ENCODE assay signal across 15 mouse cellular contexts in genomic region chr7:29259781-29260730, GRCm38 (mm10). TPM values are rescaled to one million over a fixed set of nuclear protein-coding genes. Genes with fewer than 3 reads are reported as not detected.
DNase-seq lines count a peak whose midpoint lies in the region; ATAC-seq lines count a peak whose summit lies in the region.
"Had no signal": no experiment of that assay in that cellular context is flagged by ENCODE, and none has a peak within 500 bp of the region (broad histone marks: within the 10 kb centered on the region; RNA-seq: fewer than 3 reads in every experiment).

No protein-coding gene starts in this region.

- H3K27me3 ChIP-seq in heart, embryonic 13.5 days (replicated peaks) = no peaks in the 10 kb centered on the region
- H3K27me3 ChIP-seq in embryonic facial prominence, embryonic 11.5 days (ENCODE audit: control insufficient read depth, insufficient read depth, low read length) = no peaks in the 10 kb centered on the region
- H3K27me3 ChIP-seq: heart, embryonic 15.5 days; neural tube, embryonic 13.5 days had no signal

- no peak for ATAC-seq in heart, embryonic 13.5 days (ENCODE audit: extremely low read depth, insufficient number of reproducible peaks, low FRiP score, low TSS enrichment)
- ATAC-seq in embryonic facial prominence, embryonic 11.5 days (replicated peaks; ENCODE audit: insufficient number of reproducible peaks, low FRiP score, low TSS enrichment, low read depth) = peak; percentile 63
- ATAC-seq in erythroid progenitor cell, adult 5-6 weeks (replicated peaks; ENCODE audit: low FRiP score, poor library complexity, severe bottlenecking) = no peak
- ATAC-seq: intestine, embryonic 16.5 days had no signal

- peaks cover 38% of the 10 kb centered on the region for H3K4me1 ChIP-seq in heart, embryonic 13.5 days
- H3K4me1 ChIP-seq in embryonic facial prominence, embryonic 11.5 days (ENCODE audit: control insufficient read depth, insufficient read depth, low read length) = 0 out of 2 replicates have a peak, but pooled peaks cover 7% of the 10 kb centered on the region

- no peaks in the 10 kb centered on the region for H3K9me3 ChIP-seq in heart, embryonic 13.5 days
- H3K9me3 ChIP-seq in embryonic facial prominence, embryonic 11.5 days (replicated peaks; ENCODE audit: control insufficient read depth, low read length) = no peaks in the 10 kb centered on the region
- H3K9me3 ChIP-seq: heart, embryonic 15.5 days; neural tube, embryonic 13.5 days had no signal

- no peak for DNase-seq in heart, adult 9 months (ENCODE audit: low spot score in 2 of 2)
- DNase-seq in embryonic facial prominence, embryonic 11.5 days (ENCODE audit: low spot score) = no peak
- peak; percentile 34 for DNase-seq in forelimb bud, embryonic 11.5 days (ENCODE audit: low read depth, low spot score)
- peak; percentile 67 for DNase-seq in retina, postnatal 1 day
- DNase-seq in right cerebral cortex, postnatal 14 days = no peak
- no peak for DNase-seq in ovary, adult 18-20 months (ENCODE audit: low spot score)
- DNase-seq: gastrocnemius, adult 2 months; kidney, postnatal 4 days; left cerebral cortex, postnatal 4 days had no signal

- H3K27ac ChIP-seq in heart, embryonic 13.5 days (replicated peaks) = no peak overlapping the region
- no peak overlapping the region for H3K27ac ChIP-seq in embryonic facial prominence, embryonic 11.5 days (replicated peaks; ENCODE audit: low read depth, low read length)
- H3K27ac ChIP-seq: gastrocnemius, adult 2 months; heart, embryonic 15.5 days; neural tube, embryonic 13.5 days had no signal

- no peak overlapping the region for H3K4me2 ChIP-seq in heart, embryonic 13.5 days
- H3K4me2 ChIP-seq in embryonic facial prominence, embryonic 11.5 days (ENCODE audit: low read depth, low read length) = peak overlapping the region; percentile 7; the same call in 1 of the 2 replicates
- H3K4me2 ChIP-seq: heart, embryonic 15.5 days; neural tube, embryonic 13.5 days had no signal

- 0 out of 2 replicates have a peak overlapping the region, but pooled peaks have one; percentile 8 for H3K9ac ChIP-seq in heart, embryonic 13.5 days
- no peak overlapping the region for H3K9ac ChIP-seq in embryonic facial prominence, embryonic 11.5 days (replicated peaks; ENCODE audit: low read length)
- H3K9ac ChIP-seq: heart, embryonic 15.5 days; neural tube, embryonic 13.5 days had no signal

- WGBS in heart, embryonic 13.5 days = 77% methylated on average over 10 of the region's 10 CpGs
- WGBS in embryonic facial prominence, embryonic 11.5 days = 73% methylated on average over 10 of the region's 10 CpGs

- no peak overlapping the region for H3K4me3 ChIP-seq in heart, embryonic 13.5 days
- H3K4me3 ChIP-seq in embryonic facial prominence, embryonic 11.5 days (ENCODE audit: low read depth, low read length) = no peak overlapping the region
- H3K4me3 ChIP-seq: gastrocnemius, adult 2 months; heart, embryonic 15.5 days; neural tube, embryonic 13.5 days had no signal

- 0 out of 2 replicates have a peak, but pooled peaks cover 3% of the 10 kb centered on the region for H3K36me3 ChIP-seq in heart, embryonic 13.5 days
- no peaks in the 10 kb centered on the region for H3K36me3 ChIP-seq in embryonic facial prominence, embryonic 11.5 days (replicated peaks; ENCODE audit: control insufficient read depth, insufficient read depth, low read depth, low read length)
- H3K36me3 ChIP-seq: neural tube, embryonic 13.5 days had no signal

RNA-seq across cellular contexts. Expression of gene 2200002D01Rik, which starts 11.8 kb away (rescaled TPM):
- 5.7 and 7.3 TPM in 2 replicates for polyA plus RNA-seq in heart, embryonic 13.5 days (2015; fragmentation: Nextera tagmentation; extraction: Ambion mirVana)
- polyA plus RNA-seq in embryonic facial prominence, embryonic 11.5 days (2014; fragmentation: Nextera tagmentation; extraction: Ambion mirVana) = 1.5 and 2.6 TPM in 2 replicates
- total RNA-seq in erythroid progenitor cell, adult 5-6 weeks (2015; ENCODE audit: low replicate concordance) = not detected in 2 replicates
- not detected in 2 replicates for total RNA-seq in erythroid progenitor cell, adult 5-6 weeks (2017; ENCODE audit: low replicate concordance)

RNA-seq across cellular contexts. Expression of gene Spint2, which starts 21.7 kb away (rescaled TPM):
- polyA plus RNA-seq in heart, embryonic 13.5 days (2015; fragmentation: Nextera tagmentation; extraction: Ambion mirVana) = 111 and 116 TPM in 2 replicates
- polyA plus RNA-seq in embryonic facial prominence, embryonic 11.5 days (2014; fragmentation: Nextera tagmentation; extraction: Ambion mirVana) = 71.4 and 84.5 TPM in 2 replicates
- 4.2 and 7.9 TPM in 2 replicates for total RNA-seq in erythroid progenitor cell, adult 5-6 weeks (2015; ENCODE audit: low replicate concordance)
- total RNA-seq in erythroid progenitor cell, adult 5-6 weeks (2017; ENCODE audit: low replicate concordance) = 3.0 TPM in 1 of 2 replicates, not detected in the other
- polyA plus RNA-seq: C2C12 had no signal

RNA-seq across cellular contexts. Expression of gene Yif1b, which starts 21.9 kb away (rescaled TPM):
- 107 and 117 TPM in 2 replicates for polyA plus RNA-seq in heart, embryonic 13.5 days (2015; fragmentation: Nextera tagmentation; extraction: Ambion mirVana)
- polyA plus RNA-seq in embryonic facial prominence, embryonic 11.5 days (2014; fragmentation: Nextera tagmentation; extraction: Ambion mirVana) = 86.1 and 90.5 TPM in 2 replicates
- 8.0 and 14.8 TPM in 2 replicates for total RNA-seq in erythroid progenitor cell, adult 5-6 weeks (2015; ENCODE audit: low replicate concordance)
- 5.6 and 6.9 TPM in 2 replicates for total RNA-seq in erythroid progenitor cell, adult 5-6 weeks (2017; ENCODE audit: low replicate concordance)

RNA-seq across cellular contexts. Expression of gene Kcnk6, which starts 27.7 kb away (rescaled TPM):
- 1.6 and 1.7 TPM in 2 replicates for polyA plus RNA-seq in heart, embryonic 13.5 days (2015; fragmentation: Nextera tagmentation; extraction: Ambion mirVana)
- polyA plus RNA-seq in embryonic facial prominence, embryonic 11.5 days (2014; fragmentation: Nextera tagmentation; extraction: Ambion mirVana) = 0.45 and 0.53 TPM in 2 replicates
- total RNA-seq in erythroid progenitor cell, adult 5-6 weeks (2015; ENCODE audit: low replicate concordance) = 1.1 and 4.2 TPM in 2 replicates
- total RNA-seq in erythroid progenitor cell, adult 5-6 weeks (2017; ENCODE audit: low replicate concordance) = 3.0 and 9.5 TPM in 2 replicates

RNA-seq across cellular contexts. Expression of gene Ppp1r14a, which starts 29.1 kb away (rescaled TPM):
- polyA plus RNA-seq in heart, embryonic 13.5 days (2015; fragmentation: Nextera tagmentation; extraction: Ambion mirVana) = 13.3 and 14.9 TPM in 2 replicates
- 18.0 and 21.0 TPM in 2 replicates for polyA plus RNA-seq in embryonic facial prominence, embryonic 11.5 days (2014; fragmentation: Nextera tagmentation; extraction: Ambion mirVana)
- total RNA-seq in erythroid progenitor cell, adult 5-6 weeks (2015; ENCODE audit: low replicate concordance) = not detected in 2 replicates
- total RNA-seq in erythroid progenitor cell, adult 5-6 weeks (2017; ENCODE audit: low replicate concordance) = not detected in 2 replicates

Comparison
In these comparisons a context has a peak if more than half of its experiments do, and no peak if none do; other contexts are left out.
1. DNase-seq: peak in forelimb bud, embryonic 11.5 days (single experiment) and retina, postnatal 1 day (single experiment); none in heart, adult 9 months (0 of 2), embryonic facial prominence, embryonic 11.5 days (single experiment), right cerebral cortex, postnatal 14 days (single experiment) and ovary, adult 18-20 months (single experiment).